Mouse (Mus musculus) embryonic facial prominence, embryonic 15.5 days (tissue): ENCODE data around the gene Ascl1. TPM values are rescaled to one million over a fixed set of nuclear protein-coding genes. Genes with fewer than 3 reads are reported as not detected.

Experiments used
- polyA plus RNA-seq: library from polyadenylated mRNA; unstranded; fragments of >200 nt; fragmentation: Nextera tagmentation; extraction: Ambion mirVana; gene quantifications from 2 replicates; pipeline ENCODE4 v1.2.1, GENCODE M21; 2015

Gene Ascl1
- polyA plus RNA-seq, 1 experiment from 2014 or later: 1.9 TPM

Other genes with a start within 250 kb of the Ascl1 start
- not detected in 2 replicates for gene Pah, start 28.1 kb upstream of the Ascl1 start, polyA plus RNA-seq